Mouse (Mus musculus): ENCODE data around the gene Leo1. TPM values are rescaled to one million over a fixed set of nuclear protein-coding genes. Genes with fewer than 3 reads are reported as not detected.
A peak's percentile ranks its signal among the peaks of the same experiment; 100 is the strongest.

The Leo1 gene
- 41.9 and 43.7 TPM in 2 replicates for polyA plus RNA-seq (2015; fragmentation: Nextera tagmentation; extraction: Ambion mirVana)

GRCm38 (mm10) chr9:75440796-75441666, at the start of gene Leo1:
TSS of gene Leo1 (plus strand) at chr9:75441524.
- Histone ChIP-seq H3K4me1 (replicated peaks; ENCODE audit: control insufficient read depth, insufficient read depth, low read length) (peaks cover 12% of the 10 kb centered on the region), H3K27me3 (replicated peaks; ENCODE audit: control insufficient read depth, insufficient read depth, low read length) (no peaks in the 10 kb centered on the region), H3K9me3 (ENCODE audit: control insufficient read depth, low read length) (no peaks in the 10 kb centered on the region), H3K27ac (ENCODE audit: low read length) (peak within 1 kb of the TSS; percentile 87), H3K4me3 (replicated peaks; ENCODE audit: low read length) (peak within 1 kb of the TSS; percentile 69), H3K36me3 (ENCODE audit: control insufficient read depth, insufficient read depth) (no peaks in the 10 kb centered on the region), H3K4me2 (ENCODE audit: low read length) (peak within 1 kb of the TSS; percentile 81), H3K9ac (replicated peaks; ENCODE audit: low read depth, low read length) (peak within 1 kb of the TSS; percentile 75)
- peak; percentile 93 for ATAC-seq
- WGBS: under 1% methylated on average over 45 of the region's 45 CpGs

GRCm38 (mm10) chr9:75393251-75393650, 48.1 kb upstream of the Leo1 start:
- Histone ChIP-seq H3K36me3 (ENCODE audit: control insufficient read depth, insufficient read depth) (peaks cover 43% of the 10 kb centered on the region), H3K9ac (replicated peaks; ENCODE audit: low read depth, low read length) (no peak overlapping the region), H3K9me3 (ENCODE audit: control insufficient read depth, low read length) (no peaks in the 10 kb centered on the region), H3K27ac (ENCODE audit: low read length) (no peak overlapping the region), H3K27me3 (replicated peaks; ENCODE audit: control insufficient read depth, insufficient read depth, low read length) (no peaks in the 10 kb centered on the region), H3K4me2 (ENCODE audit: low read length) (no peak overlapping the region), H3K4me1 (replicated peaks; ENCODE audit: control insufficient read depth, insufficient read depth, low read length) (no peaks in the 10 kb centered on the region), H3K4me3 (replicated peaks; ENCODE audit: low read length) (no peak overlapping the region)
- no peak for ATAC-seq
- WGBS: 87% methylated on average over 12 of the region's 12 CpGs

GRCm38 (mm10) chr9:75395971-75396370, 45.4 kb upstream of the Leo1 start:
- peaks cover 32% of the 10 kb centered on the region for H3K36me3 ChIP-seq (ENCODE audit: control insufficient read depth, insufficient read depth)
- H3K27ac ChIP-seq (ENCODE audit: low read length): no peak overlapping the region
- no peaks in the 10 kb centered on the region for H3K27me3 ChIP-seq (replicated peaks; ENCODE audit: control insufficient read depth, insufficient read depth, low read length)
- H3K4me2 ChIP-seq (ENCODE audit: low read length): no peak overlapping the region
- no peaks in the 10 kb centered on the region for H3K9me3 ChIP-seq (ENCODE audit: control insufficient read depth, low read length)
- no peak overlapping the region for H3K9ac ChIP-seq (replicated peaks; ENCODE audit: low read depth, low read length)
- H3K4me3 ChIP-seq (replicated peaks; ENCODE audit: low read length): no peak overlapping the region
- 89% methylated on average over 6 of the region's 6 CpGs for WGBS
- no peak for ATAC-seq
- no peaks in the 10 kb centered on the region for H3K4me1 ChIP-seq (replicated peaks; ENCODE audit: control insufficient read depth, insufficient read depth, low read length)

- Histone ChIP-seq H3K27me3 (replicated peaks; ENCODE audit: control insufficient read depth, insufficient read depth, low read length) (no peaks in the 10 kb centered on the region), H3K27ac (ENCODE audit: low read length) (no peak overlapping the region), H3K9ac (replicated peaks; ENCODE audit: low read depth, low read length) (no peak overlapping the region), H3K9me3 (ENCODE audit: control insufficient read depth, low read length) (no peaks in the 10 kb centered on the region), H3K4me2 (ENCODE audit: low read length) (no peak overlapping the region), H3K4me1 (replicated peaks; ENCODE audit: control insufficient read depth, insufficient read depth, low read length) (peaks cover 15% of the 10 kb centered on the region), H3K4me3 (replicated peaks; ENCODE audit: low read length) (no peak overlapping the region), H3K36me3 (ENCODE audit: control insufficient read depth, insufficient read depth) (peaks cover 18% of the 10 kb centered on the region)
- ATAC-seq: no peak
- 94% methylated on average over 4 of the region's 4 CpGs for WGBS
These were observed 42.3 kb upstream of the Leo1 start for GRCm38 (mm10) chr9:75399069-75399468.

- no peak overlapping the region for H3K4me3 ChIP-seq (replicated peaks; ENCODE audit: low read length)
- H3K36me3 ChIP-seq (ENCODE audit: control insufficient read depth, insufficient read depth): peaks cover 11% of the 10 kb centered on the region
- WGBS: 46% methylated on average over 5 of the region's 5 CpGs
- peaks cover 18% of the 10 kb centered on the region for H3K4me1 ChIP-seq (replicated peaks; ENCODE audit: control insufficient read depth, insufficient read depth, low read length)
- H3K9me3 ChIP-seq (ENCODE audit: control insufficient read depth, low read length): no peaks in the 10 kb centered on the region
- no peak overlapping the region for H3K27ac ChIP-seq (ENCODE audit: low read length)
- no peak for ATAC-seq
- no peak overlapping the region for H3K9ac ChIP-seq (replicated peaks; ENCODE audit: low read depth, low read length)
- no peak overlapping the region for H3K4me2 ChIP-seq (ENCODE audit: low read length)
- H3K27me3 ChIP-seq (replicated peaks; ENCODE audit: control insufficient read depth, insufficient read depth, low read length): no peaks in the 10 kb centered on the region
These were observed 40.7 kb upstream of the Leo1 start for GRCm38 (mm10) chr9:75400639-75401038.

GRCm38 (mm10) chr9:75401593-75402504, 39.5 kb upstream of the Leo1 start:
- Histone ChIP-seq H3K4me1 (replicated peaks; ENCODE audit: control insufficient read depth, insufficient read depth, low read length) (peaks cover 22% of the 10 kb centered on the region), H3K4me3 (replicated peaks; ENCODE audit: low read length) (no peak overlapping the region), H3K27me3 (replicated peaks; ENCODE audit: control insufficient read depth, insufficient read depth, low read length) (no peaks in the 10 kb centered on the region), H3K9ac (replicated peaks; ENCODE audit: low read depth, low read length) (no peak overlapping the region), H3K9me3 (ENCODE audit: control insufficient read depth, low read length) (no peaks in the 10 kb centered on the region), H3K36me3 (ENCODE audit: control insufficient read depth, insufficient read depth) (peaks cover 7% of the 10 kb centered on the region), H3K4me2 (ENCODE audit: low read length) (no peak overlapping the region), H3K27ac (ENCODE audit: low read length) (no peak overlapping the region)
- ATAC-seq: no peak
- 79% methylated on average over 20 of the region's 20 CpGs for WGBS

- Histone ChIP-seq H3K27me3 (replicated peaks; ENCODE audit: control insufficient read depth, insufficient read depth, low read length) (no peaks in the 10 kb centered on the region), H3K9ac (replicated peaks; ENCODE audit: low read depth, low read length) (no peak overlapping the region), H3K9me3 (ENCODE audit: control insufficient read depth, low read length) (no peaks in the 10 kb centered on the region), H3K4me3 (replicated peaks; ENCODE audit: low read length) (no peak overlapping the region), H3K4me1 (replicated peaks; ENCODE audit: control insufficient read depth, insufficient read depth, low read length) (peaks cover 33% of the 10 kb centered on the region), H3K27ac (ENCODE audit: low read length) (no peak overlapping the region), H3K4me2 (ENCODE audit: low read length) (no peak overlapping the region), H3K36me3 (ENCODE audit: control insufficient read depth, insufficient read depth) (no peaks in the 10 kb centered on the region)
- 59% methylated on average over 3 of the region's 3 CpGs for WGBS
- ATAC-seq: no peak
These were observed 37.8 kb upstream of the Leo1 start for GRCm38 (mm10) chr9:75403520-75403919.

- Histone ChIP-seq H3K4me3 (replicated peaks; ENCODE audit: low read length) (no peak overlapping the region), H3K36me3 (ENCODE audit: control insufficient read depth, insufficient read depth) (no peaks in the 10 kb centered on the region), H3K4me1 (replicated peaks; ENCODE audit: control insufficient read depth, insufficient read depth, low read length) (peaks cover 38% of the 10 kb centered on the region), H3K9me3 (ENCODE audit: control insufficient read depth, low read length) (no peaks in the 10 kb centered on the region), H3K9ac (replicated peaks; ENCODE audit: low read depth, low read length) (no peak overlapping the region), H3K27me3 (replicated peaks; ENCODE audit: control insufficient read depth, insufficient read depth, low read length) (no peaks in the 10 kb centered on the region), H3K4me2 (ENCODE audit: low read length) (no peak overlapping the region), H3K27ac (ENCODE audit: low read length) (no peak overlapping the region)
- 90% methylated on average over 2 of the region's 2 CpGs for WGBS
- ATAC-seq: no peak
These were observed 35.2 kb upstream of the Leo1 start for GRCm38 (mm10) chr9:75406121-75406520.

- Histone ChIP-seq H3K27ac (ENCODE audit: low read length) (no peak overlapping the region), H3K36me3 (ENCODE audit: control insufficient read depth, insufficient read depth) (no peaks in the 10 kb centered on the region), H3K4me1 (replicated peaks; ENCODE audit: control insufficient read depth, insufficient read depth, low read length) (peaks cover 31% of the 10 kb centered on the region), H3K9me3 (ENCODE audit: control insufficient read depth, low read length) (no peaks in the 10 kb centered on the region), H3K9ac (replicated peaks; ENCODE audit: low read depth, low read length) (no peak overlapping the region), H3K4me3 (replicated peaks; ENCODE audit: low read length) (peak overlapping the region; percentile 29), H3K4me2 (ENCODE audit: low read length) (peak overlapping the region; percentile 66), H3K27me3 (replicated peaks; ENCODE audit: control insufficient read depth, insufficient read depth, low read length) (no peaks in the 10 kb centered on the region)
- WGBS: 13% methylated on average over 10 of the region's 10 CpGs
- ATAC-seq: no peak
These were observed 33.5 kb upstream of the Leo1 start for GRCm38 (mm10) chr9:75407803-75408202.
